Mouse (Mus musculus) lung, postnatal 0 days (tissue): Measurements from ENCODE around the gene Wipf1.

Experiments used
- CTCF ChIP-seq: IDR thresholded peaks from 2 replicates; pipeline ENCODE4 v1.5.1; 2016; ENCODE audit warnings: antibody characterized with exemption, mild to moderate bottlenecking
- EP300 ChIP-seq: IDR thresholded peaks from 2 replicates; pipeline ENCODE4 v1.6.1; 2016; ENCODE audit warnings: antibody characterized with exemption, mild to moderate bottlenecking, control low read depth

DNA sequence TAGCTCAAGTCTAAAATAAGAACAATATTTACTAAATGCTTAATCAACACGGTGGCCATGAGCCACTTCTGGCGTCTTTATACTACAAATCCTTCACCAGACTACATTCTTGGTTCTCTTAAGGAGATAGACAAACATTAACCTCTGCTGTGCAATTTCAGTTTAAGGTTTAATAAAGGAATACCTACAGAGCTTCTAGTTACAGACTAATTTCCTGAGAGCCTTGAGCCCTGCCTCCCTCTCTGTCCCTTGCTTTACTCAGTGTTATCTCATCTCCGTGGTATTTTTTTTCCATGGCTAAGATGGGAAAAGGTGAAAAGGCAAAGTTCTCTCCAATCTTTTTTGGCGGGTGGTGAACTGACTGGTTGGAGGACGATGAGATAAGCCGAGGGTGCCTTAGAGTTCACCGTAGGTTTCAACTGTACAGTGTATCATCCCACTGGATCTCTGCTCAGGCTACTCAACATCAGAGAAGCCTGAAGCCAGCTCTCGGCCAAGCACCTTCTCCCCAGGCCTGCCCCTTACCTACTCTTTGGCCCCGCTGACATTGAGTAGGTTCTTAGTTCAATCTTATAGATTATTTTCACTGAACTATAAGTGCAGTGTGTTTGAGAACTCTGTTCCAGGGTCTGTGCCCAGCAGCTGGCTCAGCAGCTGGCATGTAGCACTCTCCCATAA lies 149.1 kb downstream of the Wipf1 start:
- TF ChIP-seq CTCF (no peak), EP300 (no peak)
